Mouse (Mus musculus) T-helper 17 cell (primary cell): ENCODE measurements around the gene Trp53.
"Not testable (repeated sequence)": the region's sequence is repeated elsewhere in the genome, so short reads cannot be mapped to it uniquely, and the experiment has no call there.

ENCODE experiments used
- in situ Hi-C, 2 experiments: fragments of 300-600 bp; cut with MboI, MseI; formaldehyde crosslinking; loops; 1 replicate in 1 of 2; 2 replicates in 1 of 2; pipeline ENCODE4 v1.15.1; 2025; ENCODE audit warnings: high pct_unique_total_duplicates in 2 of 2

The Trp53 gene

DNA sequence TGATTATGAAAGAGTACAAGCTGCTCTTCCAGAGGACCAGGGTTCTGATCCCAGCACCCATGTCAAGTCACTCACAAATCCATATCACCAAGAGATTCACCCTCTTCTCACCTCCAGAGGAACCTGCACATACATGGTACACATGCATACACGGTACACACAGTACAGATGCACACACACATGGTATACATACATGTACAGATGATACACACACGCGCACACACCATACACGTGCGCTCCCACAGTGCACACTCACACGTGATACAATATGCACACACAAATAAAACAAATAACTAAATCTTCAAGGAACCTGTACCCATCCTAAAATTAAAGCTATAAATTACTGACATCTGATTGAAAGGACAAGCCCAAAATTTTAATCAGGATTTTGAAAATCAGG lies 14.7 kb downstream of the Trp53 start:
- in situ Hi-C loops, result no loop called here

DNA sequence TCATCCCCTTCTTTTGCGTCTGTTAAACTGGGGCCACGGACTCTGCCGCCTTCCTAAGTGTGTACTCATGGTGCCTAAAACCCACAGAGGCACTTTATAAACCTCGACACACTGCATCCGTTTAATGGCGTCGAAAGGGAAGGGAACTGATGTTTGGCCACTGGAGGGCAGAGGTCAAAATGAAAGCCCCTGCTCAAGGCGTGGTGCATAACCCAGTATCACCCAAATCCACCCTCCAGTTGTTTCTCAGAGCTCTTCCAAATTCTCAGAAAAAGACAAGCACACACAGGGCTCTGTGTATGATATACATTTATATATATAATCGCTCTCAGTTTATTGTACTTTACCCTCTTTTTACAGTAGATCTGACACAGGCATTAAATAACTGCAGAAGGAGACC lies 19.3 kb downstream of the Trp53 start:
- in situ Hi-C loops, result no loop called here

DNA sequence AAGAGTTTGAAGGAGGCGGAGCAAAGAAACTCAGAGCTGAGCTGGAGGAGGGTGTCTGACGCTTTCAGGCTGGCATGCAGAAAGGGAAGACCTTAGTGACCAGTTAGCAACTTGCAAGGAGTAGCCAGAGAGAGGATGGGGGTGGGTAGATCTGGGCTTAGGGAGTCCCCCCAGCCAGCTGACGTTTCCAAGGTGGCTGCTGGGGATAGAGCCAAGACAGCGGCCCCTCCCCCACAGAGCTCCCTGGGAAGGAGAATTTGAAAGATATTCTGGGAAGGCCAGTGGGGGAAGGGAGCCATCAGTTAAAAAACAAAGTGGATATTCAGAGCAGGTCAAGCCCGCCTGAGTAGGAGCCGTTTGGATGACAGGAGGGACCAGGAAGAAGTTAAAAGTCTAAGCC lies 19.9 kb downstream of the Trp53 start:
- in situ Hi-C loops, result loop anchor here in 1 of 2 experiments (10.0 kb wide), 1 partner anchor 905 kb away; the partner anchor contains the start of gene Tm4sf5

DNA sequence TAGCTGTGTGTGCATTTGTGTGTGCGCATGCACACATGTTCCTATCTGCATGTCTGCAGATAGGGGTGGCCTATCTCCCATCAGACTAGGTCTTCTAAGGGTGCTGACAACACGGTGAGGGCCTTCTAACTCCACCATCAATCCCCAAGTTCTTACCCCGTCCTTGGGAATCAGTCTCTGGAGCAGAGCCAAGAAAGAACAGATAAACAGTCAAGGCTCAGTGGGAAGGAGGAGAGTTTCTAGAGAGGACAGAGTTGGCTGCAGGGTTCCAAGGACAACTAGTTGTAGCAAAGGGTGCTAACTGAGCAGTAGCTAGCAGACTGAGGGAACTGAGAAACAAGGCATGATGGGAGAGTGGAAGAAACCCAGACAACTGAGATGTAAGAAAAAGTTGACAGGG lies 21.6 kb downstream of the Trp53 start:
- in situ Hi-C loops, result loop anchor here in 1 of 2 experiments (10.0 kb wide), 1 partner anchor 903 kb away; the partner anchor contains the start of gene Tm4sf5

- in situ Hi-C loops, result loop anchor here in 1 of 2 experiments (10.0 kb wide), 1 partner anchor 901 kb away; the partner anchor contains the start of gene Tm4sf5
Observed at GRCm38 (mm10) chr11:69603516-69603915, 23.4 kb downstream of the Trp53 start.

- in situ Hi-C loops, result loop anchor here in 1 of 2 experiments (10.0 kb wide), 1 partner anchor 900 kb away; the partner anchor contains the start of gene Tm4sf5
Observed at GRCm38 (mm10) chr11:69604347-69604746, 24.2 kb downstream of the Trp53 start.

DNA sequence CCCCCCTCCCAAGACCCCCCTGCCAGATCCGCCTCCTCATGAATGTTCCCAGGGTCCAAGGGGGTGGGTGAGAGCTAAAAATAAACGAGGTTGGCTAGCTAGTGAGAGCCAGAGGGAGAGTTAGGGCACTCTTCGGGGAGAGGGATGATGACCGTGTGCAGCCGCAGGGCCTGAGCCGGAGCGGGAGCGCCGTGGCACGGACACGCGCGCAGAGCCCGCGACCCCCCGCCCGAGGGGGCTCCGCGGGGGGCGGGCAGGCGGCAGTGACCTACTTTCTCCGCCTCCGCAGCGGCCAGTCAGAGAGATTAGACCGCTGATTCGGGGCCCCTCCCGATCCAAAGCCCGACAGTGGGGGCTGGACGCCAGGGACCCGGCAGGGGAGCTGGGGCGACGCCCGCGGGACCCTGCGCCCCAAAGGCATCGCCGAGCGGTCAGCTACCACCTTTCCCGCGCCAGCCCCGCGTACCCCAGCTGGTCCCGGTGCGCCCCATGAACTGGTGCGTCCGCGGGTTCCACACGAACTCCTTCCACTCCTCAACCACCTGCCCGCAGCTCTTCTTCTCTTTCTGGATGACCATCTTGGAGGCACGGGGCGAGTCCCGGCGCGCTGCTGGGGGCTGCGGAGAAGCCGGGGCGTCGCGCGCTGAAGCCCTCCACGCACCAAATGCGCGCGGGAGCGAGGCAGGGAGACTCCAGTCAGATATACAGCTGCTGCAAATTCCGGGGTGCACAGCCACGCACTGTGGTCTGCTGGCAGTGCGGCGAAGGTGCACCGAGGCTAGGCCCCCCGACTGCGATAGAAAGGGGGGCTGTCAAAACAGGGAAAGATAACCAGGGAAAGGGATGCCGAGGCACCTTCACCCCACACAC lies 24.9 kb downstream of the Trp53 start:
- in situ Hi-C loops, result loop anchor here in 1 of 2 experiments (10.0 kb wide), 1 partner anchor 900 kb away; the partner anchor contains the start of gene Tm4sf5

GRCm38 (mm10) chr11:69605726-69606490 lies 25.7 kb downstream of the Trp53 start, which contains the start of gene Atp1b2:
TSS of gene Atp1b2 (minus strand) at chr11:69605942.
- in situ Hi-C loops, result loop anchor here in 1 of 2 experiments (10.0 kb wide), 1 partner anchor 899 kb away; the partner anchor contains the start of gene Tm4sf5

GRCm38 (mm10) chr11:69606491-69606795 lies 26.3 kb downstream of the Trp53 start:
- in situ Hi-C loops, result loop anchor here in 1 of 2 experiments (10.0 kb wide), 1 partner anchor 898 kb away; the partner anchor contains the start of gene Tm4sf5

DNA sequence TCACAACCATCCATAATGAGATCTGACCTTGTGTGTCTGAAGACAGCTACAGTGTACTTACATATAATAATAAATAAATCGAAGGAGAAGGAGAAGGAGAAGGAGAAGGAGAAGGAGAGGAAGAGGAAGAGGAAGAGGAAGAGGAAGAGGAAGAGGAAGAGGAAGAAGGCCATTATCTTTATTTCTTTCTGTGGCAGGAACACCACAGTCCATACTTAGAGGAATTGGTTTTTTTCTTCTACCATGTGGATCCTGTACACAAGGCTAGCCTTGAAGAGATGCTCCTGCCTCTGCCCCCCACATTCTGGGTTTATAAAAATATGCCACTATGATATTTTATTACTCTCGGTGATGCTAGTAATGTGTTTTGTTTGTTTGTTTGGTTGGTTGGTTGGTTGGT lies 26.7 kb downstream of the Trp53 start:
- in situ Hi-C loops, result loop anchor here in 1 of 2 experiments (10.0 kb wide), 1 partner anchor 898 kb away; the partner anchor contains the start of gene Tm4sf5

GRCm38 (mm10) chr11:69608525-69608924 lies 28.4 kb downstream of the Trp53 start:
- in situ Hi-C loops, result loop anchor here in 1 of 2 experiments (10.0 kb wide), 1 partner anchor 896 kb away; the partner anchor contains the start of gene Tm4sf5

DNA sequence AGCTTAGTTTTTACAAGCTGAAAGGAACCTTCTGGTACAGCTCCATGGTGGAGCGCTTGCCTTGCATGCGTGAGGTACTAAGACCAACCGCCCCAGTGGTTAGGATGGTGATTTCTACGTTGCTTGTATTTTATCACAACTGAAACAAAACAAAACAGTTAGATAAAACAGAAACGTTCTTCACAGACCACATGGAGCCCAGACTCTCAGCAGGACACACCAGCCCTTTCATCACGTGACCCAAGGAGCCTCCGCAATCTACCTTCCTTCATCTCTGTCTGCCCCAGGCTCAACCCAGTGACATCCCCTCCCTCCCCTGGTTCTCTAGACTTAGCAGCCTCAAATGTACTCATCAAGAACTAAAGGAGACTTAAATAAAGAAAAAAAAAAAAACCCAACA lies 29.3 kb downstream of the Trp53 start:
- in situ Hi-C loops, result loop anchor here in 1 of 2 experiments (10.0 kb wide), 1 partner anchor 895 kb away; the partner anchor contains the start of gene Tm4sf5

- in situ Hi-C loops, result no loop called here
Observed at GRCm38 (mm10) chr11:69610899-69611298, 30.7 kb downstream of the Trp53 start.

DNA sequence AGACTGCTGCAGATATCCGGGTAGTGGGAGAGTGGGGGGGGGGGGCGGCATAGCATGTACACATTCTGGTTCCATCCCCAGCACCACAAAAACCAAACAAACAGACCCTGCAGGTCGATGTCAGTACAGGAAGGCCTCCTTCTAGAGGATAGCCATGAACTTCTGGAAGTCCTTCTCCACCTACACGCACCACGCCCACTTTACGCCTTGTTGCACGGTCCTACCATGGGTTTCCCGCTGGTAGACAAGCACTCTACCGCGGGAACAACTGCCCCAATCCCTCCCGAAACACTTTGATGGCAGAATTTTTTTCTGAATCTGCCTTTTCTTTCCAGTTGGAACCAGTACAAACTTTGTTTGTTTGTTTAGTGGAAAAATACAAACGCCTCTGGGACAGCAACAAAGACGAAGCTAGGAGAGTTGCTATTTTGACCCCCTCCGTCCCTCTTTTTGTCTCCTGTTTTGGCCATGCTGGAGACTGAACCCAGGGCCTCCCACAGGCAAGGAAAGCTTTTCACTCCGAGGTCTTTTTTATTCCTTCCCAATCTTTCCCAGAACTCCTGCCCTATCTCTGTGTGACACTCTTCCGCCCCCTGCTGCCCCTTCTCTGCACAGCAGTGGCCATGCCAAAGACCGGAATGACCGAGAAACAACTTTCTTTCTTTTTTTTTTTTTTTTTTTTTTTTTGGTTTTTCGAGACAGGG lies 33.5 kb downstream of the Trp53 start:
- in situ Hi-C loops, result no loop called here

DNA sequence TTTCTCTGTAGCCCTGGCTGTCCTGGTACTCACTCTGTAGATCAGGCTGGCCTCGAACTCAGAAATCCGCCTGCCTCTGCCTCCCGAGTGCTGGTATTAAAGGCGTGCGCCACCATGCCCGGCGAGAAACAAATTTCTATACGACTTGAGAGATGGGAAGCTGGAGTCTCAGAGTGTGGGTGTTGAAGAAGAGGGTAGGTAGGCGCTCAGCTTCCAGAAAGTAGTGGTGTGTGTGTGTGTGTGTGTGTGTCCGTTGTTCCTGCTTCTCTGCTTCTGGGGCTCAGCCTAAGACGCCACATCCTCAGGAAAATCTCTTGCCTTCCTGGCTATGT lies 34.1 kb downstream of the Trp53 start:
- in situ Hi-C loops, result not testable (repeated sequence)

- in situ Hi-C loops, result no loop called here
Observed at GRCm38 (mm10) chr11:69616781-69617180, 36.6 kb downstream of the Trp53 start.

GRCm38 (mm10) chr11:69617805-69618204 lies 37.6 kb downstream of the Trp53 start, which contains the start of gene Shbg:
TSS of gene Shbg (minus strand) at chr11:69617905.
- in situ Hi-C loops, result no loop called here

- in situ Hi-C loops, result no loop called here
Observed at GRCm38 (mm10) chr11:69620394-69621081, 40.4 kb downstream of the Trp53 start.

DNA sequence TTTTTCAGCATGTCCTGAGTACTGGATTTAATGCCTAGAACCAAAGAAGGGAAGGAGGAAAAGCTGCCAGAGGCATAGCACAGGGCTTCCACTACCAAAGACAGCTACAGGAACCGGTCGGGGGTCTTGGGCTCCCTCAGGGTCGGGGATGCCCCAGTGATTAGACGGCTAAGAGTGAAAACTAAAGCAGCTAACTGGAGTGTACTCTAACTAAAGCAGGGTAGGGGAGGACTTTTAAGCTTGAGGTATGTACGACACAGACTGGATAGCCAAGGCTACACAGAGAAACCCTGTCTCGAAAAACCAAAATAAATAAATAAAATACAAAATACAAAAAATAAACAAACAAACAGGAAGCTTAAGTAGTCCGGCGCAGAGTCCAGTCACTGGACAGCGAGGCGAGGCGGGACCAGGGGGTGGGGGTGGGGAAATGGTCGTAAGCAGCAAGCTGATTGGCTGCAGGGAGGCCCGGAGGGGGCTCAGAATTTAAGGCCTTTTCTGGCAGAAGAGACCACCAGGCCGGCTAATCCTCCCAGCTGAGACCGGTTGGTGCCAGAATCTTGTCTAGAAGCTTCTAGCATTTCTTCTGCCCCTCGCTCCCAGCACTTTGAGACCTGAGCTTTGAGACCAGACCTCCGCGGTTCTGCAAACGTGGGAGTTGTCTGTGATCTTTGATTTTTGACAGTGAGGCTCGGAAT lies 41.6 kb downstream of the Trp53 start, which contains the start of gene Sat2:
TSS of gene Sat2 (plus strand) at position 454 of the 698 bp plus-strand sequence.
- in situ Hi-C loops, result no loop called here

- in situ Hi-C loops, result no loop called here
Observed at GRCm38 (mm10) chr11:69622406-69622805, 42.2 kb downstream of the Trp53 start.
